Mouse (Mus musculus): Measurements from ENCODE around the gene Zfp617. TPM values are rescaled to one million over a fixed set of nuclear protein-coding genes. Genes with fewer than 3 reads are reported as not detected.
"Not testable (repeated sequence)": the region's sequence is repeated elsewhere in the genome, so short reads cannot be mapped to it uniquely, and the experiment has no call there.

The Zfp617 gene
- 12.6 and 20.3 TPM in 2 replicates for total RNA-seq (2017)

GRCm38 (mm10) chr8:71908309-71909261, at the start of gene Zfp617, which contains the start of gene Zfp882:
Gene Zfp617 (plus strand): TSS chr8:71908635.
Gene Zfp882 (plus strand): TSS chr8:71908608.
- peak; percentile 83 to 91 for ATAC-seq (replicated peaks in 1 of 2; ENCODE audit: insufficient read depth in 1 of 2, low FRiP score in 2 of 2, low TSS enrichment in 1 of 2, low read depth in 1 of 2, poor library complexity in 2 of 2, severe bottlenecking in 2 of 2)

- not testable (repeated sequence) for ATAC-seq (replicated peaks in 1 of 2; ENCODE audit: insufficient read depth in 1 of 2, low FRiP score in 2 of 2, low TSS enrichment in 1 of 2, low read depth in 1 of 2, poor library complexity in 2 of 2, severe bottlenecking in 2 of 2)
These were observed 46.9 kb upstream of the Zfp617 start for GRCm38 (mm10) chr8:71861551-71861950.

DNA sequence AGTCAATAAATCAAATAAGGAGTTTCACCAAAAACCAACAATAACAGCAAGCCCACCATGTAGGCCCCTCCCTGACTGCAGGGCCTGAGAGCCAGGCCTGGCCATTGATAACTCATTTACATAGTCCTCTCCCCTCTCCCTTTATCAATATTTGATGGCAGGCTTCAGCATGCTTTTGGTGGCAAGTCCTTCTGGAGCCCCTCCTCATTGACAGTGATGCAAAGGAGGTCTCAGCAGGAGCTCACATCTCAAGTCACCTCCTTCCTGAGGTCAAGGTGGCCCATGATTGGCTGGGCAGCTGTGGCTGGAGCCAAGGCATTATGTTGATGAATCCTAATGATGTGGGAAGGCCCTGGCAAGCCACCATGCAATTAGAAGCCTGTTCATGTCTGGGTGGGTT, 46.4 kb upstream of the Zfp617 start:
- ATAC-seq (replicated peaks in 1 of 2; ENCODE audit: insufficient read depth in 1 of 2, low FRiP score in 2 of 2, low TSS enrichment in 1 of 2, low read depth in 1 of 2, poor library complexity in 2 of 2, severe bottlenecking in 2 of 2) = not testable (repeated sequence)

GRCm38 (mm10) chr8:71881618-71882274, 26.7 kb upstream of the Zfp617 start, which contains the start of gene Zfp709:
Gene Zfp709 (plus strand): TSS chr8:71882019.
- ATAC-seq (replicated peaks in 1 of 2; ENCODE audit: insufficient read depth in 1 of 2, low FRiP score in 2 of 2, low TSS enrichment in 1 of 2, low read depth in 1 of 2, poor library complexity in 2 of 2, severe bottlenecking in 2 of 2) = peak; percentile 90 to 94

DNA sequence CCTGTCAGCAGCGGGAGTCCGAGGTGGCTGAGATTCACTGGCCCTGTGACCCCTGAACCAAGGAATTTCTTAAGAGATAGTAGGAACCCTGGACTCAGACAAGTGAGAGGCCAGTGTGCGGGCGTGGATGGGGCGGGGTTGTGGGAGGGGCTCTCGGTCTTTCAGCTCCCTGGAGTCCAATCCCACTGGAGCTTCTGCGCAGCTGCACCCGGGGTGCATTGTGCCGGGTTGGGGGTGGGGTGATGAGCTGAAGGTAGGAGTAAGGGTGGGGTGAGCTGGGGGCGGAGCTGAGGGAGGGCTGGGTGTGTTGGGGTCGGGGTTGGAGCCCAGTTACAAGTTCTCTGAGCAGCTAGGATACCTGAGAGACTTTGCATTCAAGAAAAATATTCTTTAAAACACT, 7.8 kb upstream of the Zfp617 start:
- ATAC-seq (replicated peaks in 1 of 2; ENCODE audit: insufficient read depth in 1 of 2, low FRiP score in 2 of 2, low TSS enrichment in 1 of 2, low read depth in 1 of 2, poor library complexity in 2 of 2, severe bottlenecking in 2 of 2) = not testable (repeated sequence)

DNA sequence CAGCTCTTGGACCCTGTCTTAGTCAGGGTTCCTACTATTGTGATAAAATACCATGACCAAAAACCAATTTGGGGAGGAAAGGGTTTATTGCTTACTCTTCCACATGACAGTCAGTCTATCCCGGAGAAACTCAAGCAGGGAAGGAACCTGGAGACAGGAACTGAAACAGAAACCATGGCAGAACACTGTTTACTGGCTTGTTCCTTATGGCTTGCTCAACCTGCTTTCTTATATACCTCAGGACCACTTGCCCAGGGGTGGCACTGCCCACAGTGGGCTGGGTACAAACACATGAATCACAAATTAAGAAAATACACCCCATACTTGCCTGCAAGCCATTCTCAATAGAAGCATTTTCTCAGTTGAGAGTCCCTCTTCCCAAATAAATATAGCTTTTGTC, 5.4 kb upstream of the Zfp617 start:
- not testable (repeated sequence) for ATAC-seq (replicated peaks in 1 of 2; ENCODE audit: insufficient read depth in 1 of 2, low FRiP score in 2 of 2, low TSS enrichment in 1 of 2, low read depth in 1 of 2, poor library complexity in 2 of 2, severe bottlenecking in 2 of 2)

GRCm38 (mm10) chr8:71906809-71907208, 1.6 kb upstream of the Zfp617 start:
- ATAC-seq (replicated peaks in 1 of 2; ENCODE audit: insufficient read depth in 1 of 2, low FRiP score in 2 of 2, low TSS enrichment in 1 of 2, low read depth in 1 of 2, poor library complexity in 2 of 2, severe bottlenecking in 2 of 2) = no peak

DNA sequence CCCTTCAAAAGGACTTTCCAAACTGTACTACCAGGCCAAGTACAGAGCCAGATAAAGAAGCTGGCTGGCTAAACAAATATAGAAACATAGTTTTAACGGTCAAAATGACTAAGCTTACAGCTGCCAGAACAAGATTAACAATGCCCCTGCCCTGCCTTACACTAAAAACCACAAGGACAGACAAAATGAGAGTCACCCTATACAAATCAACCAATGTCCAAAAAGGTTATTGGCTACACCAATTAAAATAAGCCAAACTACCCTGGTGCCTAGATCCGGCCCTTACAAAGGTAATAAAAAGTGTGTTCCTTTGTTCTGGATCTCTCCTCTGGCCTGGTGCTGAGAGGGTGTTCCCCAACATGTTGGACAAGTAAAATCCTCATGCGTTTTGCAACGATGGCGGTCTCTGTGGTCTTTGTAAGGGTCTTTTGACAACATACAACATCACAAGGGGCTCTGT, 607 bp upstream of the Zfp617 start:
- ATAC-seq (replicated peaks in 1 of 2; ENCODE audit: insufficient read depth in 1 of 2, low FRiP score in 2 of 2, low TSS enrichment in 1 of 2, low read depth in 1 of 2, poor library complexity in 2 of 2, severe bottlenecking in 2 of 2) = no peak

DNA sequence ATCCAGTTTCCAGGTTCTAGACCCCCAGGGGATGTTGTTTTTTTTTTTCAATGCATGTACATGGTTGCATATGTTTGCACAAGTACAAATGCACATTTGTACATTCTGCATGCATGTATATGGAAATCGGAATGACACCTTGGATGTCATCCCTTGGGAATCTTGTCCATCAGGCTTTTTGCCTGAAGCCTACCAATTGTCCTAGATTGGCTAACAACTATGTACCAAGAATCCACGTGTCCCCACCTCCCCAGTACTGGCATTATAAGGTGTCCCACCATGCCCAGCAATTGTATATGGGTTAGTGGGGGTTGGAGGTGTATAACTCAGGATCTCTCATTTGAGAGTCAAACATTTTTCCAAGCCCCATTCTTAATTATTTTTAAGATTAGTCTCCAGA, 3.9 kb downstream of the Zfp617 start:
- no peak for ATAC-seq (replicated peaks in 1 of 2; ENCODE audit: insufficient read depth in 1 of 2, low FRiP score in 2 of 2, low TSS enrichment in 1 of 2, low read depth in 1 of 2, poor library complexity in 2 of 2, severe bottlenecking in 2 of 2)

DNA sequence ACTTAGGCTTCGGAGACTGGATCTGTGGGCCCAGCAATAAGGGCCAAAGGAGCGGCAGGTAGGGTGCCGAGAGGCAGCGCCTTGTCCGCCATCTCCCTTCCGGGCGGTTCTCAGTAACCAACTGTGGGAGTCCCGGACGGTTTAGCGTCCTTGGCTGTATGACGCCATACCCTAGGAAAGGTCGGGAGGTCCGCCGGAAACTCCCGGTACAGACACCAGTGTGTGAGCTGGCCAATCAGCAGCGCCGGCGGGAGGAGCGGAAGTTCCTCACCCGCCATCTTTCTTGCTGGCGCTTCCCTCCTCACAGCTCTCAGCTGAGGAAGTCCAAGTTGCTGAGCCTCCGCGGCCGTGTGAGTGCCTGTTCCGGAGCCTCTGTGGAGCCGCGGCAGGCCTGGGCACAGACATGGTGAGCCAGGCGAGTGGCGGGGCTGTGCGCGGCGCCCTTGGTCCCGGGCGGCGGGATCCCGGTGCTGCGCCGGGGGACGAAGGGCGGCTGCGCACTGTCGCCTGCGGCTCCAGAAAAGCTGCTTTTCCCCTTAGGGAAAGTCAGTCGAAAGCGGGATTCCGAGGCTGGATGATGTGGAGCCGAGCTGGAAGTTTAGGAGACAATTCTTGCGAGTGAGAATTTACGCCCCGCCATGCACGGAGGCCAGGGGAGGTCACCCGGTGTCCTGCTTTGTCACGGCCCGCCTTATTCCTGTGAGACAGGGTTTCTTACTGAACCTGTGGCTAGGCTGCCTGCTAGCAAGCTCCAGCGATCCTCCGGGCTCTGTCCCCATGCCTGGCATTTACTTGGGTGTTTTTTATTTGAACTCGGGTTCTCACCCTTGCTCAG, 14.3 kb downstream of the Zfp617 start:
- peak; percentile 98 for ATAC-seq (replicated peaks in 1 of 2; ENCODE audit: insufficient read depth in 1 of 2, low FRiP score in 2 of 2, low TSS enrichment in 1 of 2, low read depth in 1 of 2, poor library complexity in 2 of 2, severe bottlenecking in 2 of 2)

- ATAC-seq (replicated peaks in 1 of 2; ENCODE audit: insufficient read depth in 1 of 2, low FRiP score in 2 of 2, low TSS enrichment in 1 of 2, low read depth in 1 of 2, poor library complexity in 2 of 2, severe bottlenecking in 2 of 2) = no peak
These were observed 17.4 kb downstream of the Zfp617 start for GRCm38 (mm10) chr8:71925791-71926190.

- no peak for ATAC-seq (replicated peaks in 1 of 2; ENCODE audit: insufficient read depth in 1 of 2, low FRiP score in 2 of 2, low TSS enrichment in 1 of 2, low read depth in 1 of 2, poor library complexity in 2 of 2, severe bottlenecking in 2 of 2)
These were observed 18.1 kb downstream of the Zfp617 start for GRCm38 (mm10) chr8:71926551-71926950.

- ATAC-seq (replicated peaks in 1 of 2; ENCODE audit: insufficient read depth in 1 of 2, low FRiP score in 2 of 2, low TSS enrichment in 1 of 2, low read depth in 1 of 2, poor library complexity in 2 of 2, severe bottlenecking in 2 of 2) = no peak
These were observed 19.3 kb downstream of the Zfp617 start for GRCm38 (mm10) chr8:71927779-71928178.

- ATAC-seq (replicated peaks in 1 of 2; ENCODE audit: insufficient read depth in 1 of 2, low FRiP score in 2 of 2, low TSS enrichment in 1 of 2, low read depth in 1 of 2, poor library complexity in 2 of 2, severe bottlenecking in 2 of 2) = not testable (repeated sequence)
These were observed 29.6 kb downstream of the Zfp617 start for GRCm38 (mm10) chr8:71938037-71938436.

- ATAC-seq (replicated peaks in 1 of 2; ENCODE audit: insufficient read depth in 1 of 2, low FRiP score in 2 of 2, low TSS enrichment in 1 of 2, low read depth in 1 of 2, poor library complexity in 2 of 2, severe bottlenecking in 2 of 2) = peak in 1 of 2 experiments; percentile 42; a peak in 1 of 4 replicates
These were observed 32.1 kb downstream of the Zfp617 start for GRCm38 (mm10) chr8:71940293-71941208.

DNA sequence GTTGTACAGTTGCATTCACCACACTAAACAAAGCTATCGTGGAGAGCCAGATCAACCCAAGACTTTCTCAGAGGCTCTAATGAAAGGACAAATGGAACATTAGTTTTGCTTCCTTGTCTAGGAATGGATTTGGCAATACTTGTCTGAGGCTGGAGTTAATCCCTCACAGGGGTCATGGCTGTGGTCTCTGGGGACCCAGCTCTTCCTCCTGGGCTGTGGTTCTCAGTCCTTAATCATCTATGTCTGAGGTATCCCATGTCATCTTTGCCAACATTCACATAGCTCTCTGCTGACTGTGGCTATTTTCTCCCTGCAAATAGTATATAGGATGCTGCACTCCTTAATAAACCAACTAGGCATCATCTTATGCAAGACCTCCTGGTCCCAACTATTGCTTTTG, 33.3 kb downstream of the Zfp617 start:
- no peak for ATAC-seq (replicated peaks in 1 of 2; ENCODE audit: insufficient read depth in 1 of 2, low FRiP score in 2 of 2, low TSS enrichment in 1 of 2, low read depth in 1 of 2, poor library complexity in 2 of 2, severe bottlenecking in 2 of 2)
